Mouse (Mus musculus) ES-E14 (cell line): ENCODE measurements around the gene Mad1l1. TPM values are rescaled to one million over a fixed set of nuclear protein-coding genes. Genes with fewer than 3 reads are reported as not detected.

ENCODE experiments used
- DNase-seq: peaks from one replicate; pipeline ENCODE4 v3.0.0-alpha.2; 2013; ENCODE audit warnings: low read depth, low spot score
- H3K27ac ChIP-seq: 2 replicates; pipeline ENCODE4 v1.5.1; 2012; ENCODE audit warnings: low read depth, mild to moderate bottlenecking, low read length, moderate library complexity, mixed read lengths; ENCODE audit not compliant: poor library complexity, insufficient read depth, severe bottlenecking
- H3K36me3 ChIP-seq: 2 replicates; pipeline ENCODE4 v1.6.1; 2012; ENCODE audit warnings: mild to moderate bottlenecking, low read length, moderate library complexity, mixed read lengths; ENCODE audit not compliant: control insufficient read depth, poor library complexity, insufficient read depth, severe bottlenecking
- H3K4me1 ChIP-seq, 2 experiments: fragments of 150-350 bp in 1 of 2; sonication (generic) in 1 of 2; 2 replicates each; pipeline ENCODE4 v1.6.1; 2012; ENCODE audit warnings: low read length in 2 of 2, mild to moderate bottlenecking in 1 of 2, mixed read lengths in 1 of 2; ENCODE audit not compliant: control insufficient read depth in 2 of 2, insufficient read depth in 2 of 2, poor library complexity in 1 of 2
- H3K4me3 ChIP-seq, 2 experiments: fragments of 150-350 bp in 1 of 2; sonication (generic) in 1 of 2; 2 replicates each; pipeline ENCODE4 v1.5.1; 2012; ENCODE audit warnings: low read length in 2 of 2, low read depth in 1 of 2, mild to moderate bottlenecking in 1 of 2, mixed read lengths in 1 of 2; ENCODE audit not compliant: insufficient read depth in 1 of 2, poor library complexity in 1 of 2, severe bottlenecking in 1 of 2
- H3K9ac ChIP-seq: 2 replicates; pipeline ENCODE4 v1.6.1; 2012; ENCODE audit warnings: low read depth, mild to moderate bottlenecking, low read length, mixed read lengths; ENCODE audit not compliant: poor library complexity, insufficient read depth, severe bottlenecking
- H3K9me3 ChIP-seq: fragments of 150-350 bp; sonication (generic); 2 replicates; pipeline ENCODE4 v1.6.1; 2012; ENCODE audit warnings: low read depth, mild to moderate bottlenecking, low read length; ENCODE audit not compliant: control insufficient read depth, insufficient read depth
- CHD2 ChIP-seq: IDR thresholded peaks from 2 replicates; pipeline ENCODE4 v1.6.1; 2014; ENCODE audit warnings: mild to moderate bottlenecking, low read depth, low read length, inconsistent platforms
- HCFC1 ChIP-seq: IDR thresholded peaks from 2 replicates; pipeline ENCODE4 v1.6.1; 2012; ENCODE audit warnings: low read length, inconsistent platforms, borderline replicate concordance; ENCODE audit not compliant: insufficient read depth
- MAFK ChIP-seq: IDR thresholded peaks from 2 replicates; pipeline ENCODE4 v1.6.1; 2014; ENCODE audit warnings: mild to moderate bottlenecking, low read depth, low read length, inconsistent platforms; ENCODE audit not compliant: insufficient read depth
- ZC3H11A ChIP-seq: IDR thresholded peaks from 2 replicates; pipeline ENCODE4 v1.6.1; 2012; ENCODE audit warnings: low read depth, mild to moderate bottlenecking, inconsistent platforms, low read length, borderline replicate concordance
- ZNF384 ChIP-seq: IDR thresholded peaks from 2 replicates; pipeline ENCODE4 v1.6.1; 2012; ENCODE audit warnings: low read depth, low read length, inconsistent platforms
- in situ Hi-C, 2 experiments: fragments of 600-800 bp; cut with MboI; formaldehyde crosslinking; loops; one replicate each; pipeline ENCODE4 v1.15.1; 2025; ENCODE audit warnings: low sequenced_read_pairs in 2 of 2, inconsistent platforms in 1 of 2; ENCODE audit not compliant: unreplicated experiment in 2 of 2
- total RNA-seq: library from RNA; depleted of rRNA; stranded (reverse); fragments of 300-350 nt; gene quantifications from 2 replicates; pipeline ENCODE4 v1.2.3, GENCODE M21; 2012

Gene Mad1l1
- total RNA-seq, 1 experiment = 47.2 TPM

DNA sequence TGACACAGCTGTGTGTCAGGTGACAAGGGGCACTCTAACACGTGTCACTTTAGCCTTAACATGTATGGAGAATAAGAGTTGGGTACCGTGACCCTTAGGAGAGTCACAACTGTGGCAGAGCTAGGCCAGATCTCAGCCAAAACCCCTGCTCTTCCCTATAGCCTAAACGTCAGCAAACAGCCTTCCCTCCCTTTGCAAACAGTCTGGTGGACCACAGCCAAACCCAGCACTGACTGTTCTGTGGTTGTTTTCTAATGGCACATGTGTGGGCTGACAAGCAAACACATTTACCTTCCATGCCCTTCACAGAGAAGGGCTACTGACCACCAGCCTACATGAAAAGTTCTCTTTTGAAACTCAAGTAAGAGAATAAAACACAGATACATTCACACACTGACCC, 116.9 kb downstream of the Mad1l1 start:
- Histone ChIP-seq H3K4me3 (no peak overlapping the region), H3K36me3 (peaks cover 2% of the 10 kb centered on the region; the same call in 1 of the 2 replicates), H3K9ac (no peak overlapping the region), H3K4me1 (peaks cover 2 to 6% of the 10 kb centered on the region in 2 experiments; a peak in 3 of 4 replicates), H3K27ac (no peak overlapping the region), H3K9me3 (no peaks in the 10 kb centered on the region)
- in situ Hi-C loops = no loop called here
- no peak for TF ChIP-seq ZNF384
- no peak for TF ChIP-seq CHD2
- no peak for TF ChIP-seq ZC3H11A
- TF ChIP-seq HCFC1 = no peak
- TF ChIP-seq MAFK = no peak
- DNase-seq = no peak

DNA sequence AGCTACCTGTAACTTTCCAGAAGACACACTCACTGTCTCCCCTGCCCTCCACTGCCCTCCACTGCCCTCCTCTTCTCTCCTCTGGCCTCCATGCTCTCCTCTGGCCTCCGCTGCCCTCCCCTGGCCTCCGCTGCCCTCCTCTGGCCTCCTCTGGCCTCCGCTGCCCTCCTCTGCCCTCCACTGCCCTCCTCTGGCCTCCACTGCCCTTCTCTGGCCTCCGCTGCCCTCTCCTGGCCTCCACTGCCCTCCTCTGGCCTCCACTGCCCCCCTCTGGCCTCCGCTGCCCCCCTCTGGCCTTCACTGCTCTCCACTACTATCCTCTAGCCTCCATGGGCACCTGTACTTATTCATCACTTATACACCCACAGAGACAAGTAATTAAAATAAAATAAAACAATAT, 117.3 kb downstream of the Mad1l1 start:
- in situ Hi-C loops = no loop called here
- Histone ChIP-seq H3K9me3 (no peaks in the 10 kb centered on the region), H3K36me3 (peaks cover 2% of the 10 kb centered on the region; the same call in 1 of the 2 replicates), H3K4me3 (no peak overlapping the region), H3K27ac (no peak overlapping the region), H3K9ac (no peak overlapping the region), H3K4me1 (peaks cover 0 to 6% of the 10 kb centered on the region in 2 experiments; a peak in 2 of 4 replicates)
- TF ChIP-seq HCFC1 = no peak
- no peak for TF ChIP-seq CHD2
- no peak for TF ChIP-seq ZNF384
- no peak for TF ChIP-seq ZC3H11A
- no peak for TF ChIP-seq MAFK
- no peak for DNase-seq

DNA sequence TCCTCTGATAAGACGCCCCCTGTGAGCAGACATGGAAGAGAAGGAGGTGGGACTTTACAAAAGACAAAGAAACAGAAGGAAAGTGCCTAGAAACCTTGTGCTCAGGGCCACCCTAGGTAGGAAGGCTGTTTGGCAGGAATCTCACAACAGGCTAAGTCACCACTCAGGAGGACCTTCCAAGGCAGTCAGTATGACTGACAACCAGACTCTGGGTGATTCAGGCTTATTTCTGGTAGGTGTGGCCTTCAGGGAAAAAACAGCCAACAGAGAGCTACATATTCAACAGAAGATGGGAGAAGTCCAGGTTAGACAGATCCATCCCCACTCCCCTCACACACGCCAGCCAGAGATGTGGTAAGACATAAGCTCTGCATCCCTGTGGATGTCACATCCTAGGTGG, 118.9 kb downstream of the Mad1l1 start:
- H3K4me3 ChIP-seq = no peak overlapping the region
- in situ Hi-C loops = no loop called here

DNA sequence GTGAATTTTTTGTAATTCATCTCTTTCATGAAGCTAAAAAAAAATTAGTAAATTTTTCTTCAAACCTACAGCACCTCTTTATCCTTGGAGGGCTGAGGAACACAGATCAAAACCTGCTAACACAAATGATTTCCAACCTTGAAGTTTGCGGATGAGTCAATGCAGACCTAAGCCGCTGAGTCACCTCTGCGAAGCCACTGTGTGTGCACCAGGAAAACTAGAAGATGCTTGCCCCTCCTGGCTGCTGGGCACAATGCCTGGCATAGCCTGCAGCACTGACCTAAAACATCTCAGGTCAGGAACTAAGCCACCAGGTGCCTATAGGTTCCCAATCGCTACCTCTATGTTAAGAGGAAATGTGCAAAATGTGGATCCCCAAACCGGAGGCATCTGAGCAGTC, 119.8 kb downstream of the Mad1l1 start:
- TF ChIP-seq CHD2 (no peak), ZNF384 (no peak)
- H3K4me1 ChIP-seq = no peaks in the 10 kb centered on the region; a peak in 1 of 4 replicates
- no peak overlapping the region for H3K9ac ChIP-seq
- peaks cover 2% of the 10 kb centered on the region; the same call in 1 of the 2 replicates for H3K36me3 ChIP-seq
- in situ Hi-C loops = no loop called here
- DNase-seq = no peak
- H3K4me3 ChIP-seq = no peak overlapping the region
- H3K27ac ChIP-seq = no peak overlapping the region
- H3K9me3 ChIP-seq = no peaks in the 10 kb centered on the region

More for the DNA sequence above, 118.9 kb downstream of the Mad1l1 start:
- DNase-seq = no peak
- Histone ChIP-seq H3K27ac (no peak overlapping the region), H3K4me1 (no peaks in the 10 kb centered on the region), H3K9ac (no peak overlapping the region), H3K9me3 (no peaks in the 10 kb centered on the region), H3K36me3 (peaks cover 2% of the 10 kb centered on the region; the same call in 1 of the 2 replicates)
- TF ChIP-seq CHD2 (no peak), ZNF384 (no peak), HCFC1 (no peak), ZC3H11A (no peak), MAFK (no peak)

DNA sequence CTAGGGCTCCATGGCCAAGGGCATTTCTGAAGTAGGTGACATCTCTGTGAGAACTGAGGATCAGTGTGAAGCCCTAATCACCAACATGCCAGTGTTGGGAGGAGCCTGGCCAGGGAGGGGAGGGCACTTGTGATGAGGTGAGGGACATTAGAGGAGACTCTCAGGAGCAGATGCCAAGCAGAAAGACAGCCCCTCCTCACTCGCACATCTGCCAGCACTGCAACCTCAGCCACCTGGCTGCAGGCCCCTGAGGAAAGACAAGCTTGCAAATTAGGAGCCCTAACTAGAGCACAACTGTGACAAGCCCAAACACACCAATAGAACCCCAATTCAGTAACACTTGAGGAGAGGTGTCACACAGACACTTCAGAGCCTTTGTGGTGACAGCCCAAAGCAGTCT, 120.2 kb downstream of the Mad1l1 start:
- no peak overlapping the region for H3K27ac ChIP-seq

More for the DNA sequence above, 120.2 kb downstream of the Mad1l1 start:
- no peak for DNase-seq
- H3K4me3 ChIP-seq = no peak overlapping the region
- in situ Hi-C loops = no loop called here
- no peak overlapping the region for H3K9ac ChIP-seq
- TF ChIP-seq ZC3H11A = no peak
- TF ChIP-seq ZNF384 = no peak
- no peak for TF ChIP-seq CHD2
- TF ChIP-seq HCFC1 = no peak
- TF ChIP-seq MAFK = no peak
- H3K4me1 ChIP-seq = no peaks in the 10 kb centered on the region; a peak in 1 of 4 replicates
- peaks cover 2% of the 10 kb centered on the region; the same call in 1 of the 2 replicates for H3K36me3 ChIP-seq
- no peaks in the 10 kb centered on the region for H3K9me3 ChIP-seq
